Mouse (Mus musculus): ENCODE measurements around the gene AW011738. TPM values are rescaled to one million over a fixed set of nuclear protein-coding genes. Genes with fewer than 3 reads are reported as not detected.

The AW011738 gene
- polyA plus RNA-seq, 1 experiment from 2014 or later: 3.4 TPM

GRCm38 (mm10) chr4:156185456-156185949 is 17.6 kb upstream of the AW011738 start:
- Histone ChIP-seq H3K9ac (ENCODE audit: low read length) (peak overlapping the region; percentile 43), H3K9me3 (ENCODE audit: control insufficient read depth, low read length) (no peaks in the 10 kb centered on the region), H3K27ac (ENCODE audit: low read length) (no peak overlapping the region), H3K4me3 (ENCODE audit: low read length) (peak overlapping the region; percentile 20), H3K4me2 (ENCODE audit: low read depth, low read length) (peak overlapping the region; percentile 39), H3K4me1 (replicated peaks; ENCODE audit: control insufficient read depth, insufficient read depth, low read length) (peaks cover 23% of the 10 kb centered on the region), H3K36me3 (ENCODE audit: control insufficient read depth, insufficient read depth, low read length) (peaks cover 9% of the 10 kb centered on the region), H3K27me3 (ENCODE audit: control insufficient read depth, insufficient read depth, low read depth, low read length) (no peaks in the 10 kb centered on the region)
- no peak for ATAC-seq (ENCODE audit: low read depth)
- WGBS: 84% methylated on average over 13 of the region's 13 CpGs

GRCm38 (mm10) chr4:156185950-156186850 is 16.9 kb upstream of the AW011738 start:
- H3K9ac ChIP-seq (ENCODE audit: low read length): peak overlapping the region; percentile 43
- H3K27ac ChIP-seq (ENCODE audit: low read length): no peak overlapping the region
- H3K4me2 ChIP-seq (ENCODE audit: low read depth, low read length): peak overlapping the region; percentile 39
- peaks cover 12% of the 10 kb centered on the region for H3K36me3 ChIP-seq (ENCODE audit: control insufficient read depth, insufficient read depth, low read length)
- H3K27me3 ChIP-seq (ENCODE audit: control insufficient read depth, insufficient read depth, low read depth, low read length): no peaks in the 10 kb centered on the region
- no peak for ATAC-seq (ENCODE audit: low read depth)
- H3K4me1 ChIP-seq (replicated peaks; ENCODE audit: control insufficient read depth, insufficient read depth, low read length): peaks cover 23% of the 10 kb centered on the region
- 27% methylated on average over 31 of the region's 31 CpGs for WGBS
- peak overlapping the region; percentile 20 for H3K4me3 ChIP-seq (ENCODE audit: low read length)
- H3K9me3 ChIP-seq (ENCODE audit: control insufficient read depth, low read length): no peaks in the 10 kb centered on the region

- H3K36me3 ChIP-seq (ENCODE audit: control insufficient read depth, insufficient read depth, low read length): peaks cover 12% of the 10 kb centered on the region
- H3K4me3 ChIP-seq (ENCODE audit: low read length): no peak overlapping the region
- H3K9me3 ChIP-seq (ENCODE audit: control insufficient read depth, low read length): no peaks in the 10 kb centered on the region
- H3K4me2 ChIP-seq (ENCODE audit: low read depth, low read length): no peak overlapping the region
- no peak overlapping the region for H3K9ac ChIP-seq (ENCODE audit: low read length)
- peaks cover 34% of the 10 kb centered on the region for H3K4me1 ChIP-seq (replicated peaks; ENCODE audit: control insufficient read depth, insufficient read depth, low read length)
- no peak overlapping the region for H3K27ac ChIP-seq (ENCODE audit: low read length)
- no peaks in the 10 kb centered on the region for H3K27me3 ChIP-seq (ENCODE audit: control insufficient read depth, insufficient read depth, low read depth, low read length)
- 75% methylated on average over 5 of the region's 5 CpGs for WGBS
- no peak for ATAC-seq (ENCODE audit: low read depth)
Observed at GRCm38 (mm10) chr4:156188162-156188810, 14.8 kb upstream of the AW011738 start.

GRCm38 (mm10) chr4:156188811-156189323 is 14.2 kb upstream of the AW011738 start:
- WGBS: 33% methylated on average over 6 of the region's 6 CpGs

GRCm38 (mm10) chr4:156192421-156193199 is 10.5 kb upstream of the AW011738 start:
- ATAC-seq (ENCODE audit: low read depth): peak; percentile 47
- peaks cover 9% of the 10 kb centered on the region for H3K36me3 ChIP-seq (ENCODE audit: control insufficient read depth, insufficient read depth, low read length)
- peak overlapping the region; percentile 97 for H3K27ac ChIP-seq (ENCODE audit: low read length)
- H3K9ac ChIP-seq (ENCODE audit: low read length): peak overlapping the region; percentile 51
- 0 out of 2 replicates have a peak overlapping the region, but pooled peaks have one; percentile 14 for H3K4me3 ChIP-seq (ENCODE audit: low read length)
- WGBS: 38% methylated on average over 8 of the region's 8 CpGs
- peak overlapping the region; percentile 42 for H3K4me2 ChIP-seq (ENCODE audit: low read depth, low read length)
- peaks cover 56% of the 10 kb centered on the region for H3K4me1 ChIP-seq (replicated peaks; ENCODE audit: control insufficient read depth, insufficient read depth, low read length)
- no peaks in the 10 kb centered on the region for H3K27me3 ChIP-seq (ENCODE audit: control insufficient read depth, insufficient read depth, low read depth, low read length)
- no peaks in the 10 kb centered on the region for H3K9me3 ChIP-seq (ENCODE audit: control insufficient read depth, low read length)

More at GRCm38 (mm10) chr4:156188811-156189323, 14.2 kb upstream of the AW011738 start:
- Histone ChIP-seq H3K9me3 (ENCODE audit: control insufficient read depth, low read length) (no peaks in the 10 kb centered on the region), H3K4me1 (replicated peaks; ENCODE audit: control insufficient read depth, insufficient read depth, low read length) (peaks cover 40% of the 10 kb centered on the region), H3K4me2 (ENCODE audit: low read depth, low read length) (no peak overlapping the region), H3K27me3 (ENCODE audit: control insufficient read depth, insufficient read depth, low read depth, low read length) (no peaks in the 10 kb centered on the region), H3K4me3 (ENCODE audit: low read length) (no peak overlapping the region), H3K27ac (ENCODE audit: low read length) (peak overlapping the region; percentile 53; the same call in 1 of the 2 replicates), H3K9ac (ENCODE audit: low read length) (0 out of 2 replicates have a peak overlapping the region, but pooled peaks have one; percentile 4), H3K36me3 (ENCODE audit: control insufficient read depth, insufficient read depth, low read length) (peaks cover 12% of the 10 kb centered on the region)
- ATAC-seq (ENCODE audit: low read depth): peak; percentile 27; the same call in 1 of the 2 replicates

- ATAC-seq (ENCODE audit: low read depth): peak; percentile 21; the same call in 1 of the 2 replicates
- Histone ChIP-seq H3K9ac (ENCODE audit: low read length) (peak overlapping the region; percentile 51; the same call in 1 of the 2 replicates), H3K4me2 (ENCODE audit: low read depth, low read length) (peak overlapping the region; percentile 42; the same call in 1 of the 2 replicates), H3K9me3 (ENCODE audit: control insufficient read depth, low read length) (no peaks in the 10 kb centered on the region), H3K36me3 (ENCODE audit: control insufficient read depth, insufficient read depth, low read length) (peaks cover 9% of the 10 kb centered on the region), H3K27ac (ENCODE audit: low read length) (peak overlapping the region; percentile 97), H3K4me1 (replicated peaks; ENCODE audit: control insufficient read depth, insufficient read depth, low read length) (peaks cover 56% of the 10 kb centered on the region), H3K27me3 (ENCODE audit: control insufficient read depth, insufficient read depth, low read depth, low read length) (no peaks in the 10 kb centered on the region), H3K4me3 (ENCODE audit: low read length) (0 out of 2 replicates have a peak overlapping the region, but pooled peaks have one; percentile 16)
- WGBS: 28% methylated on average over 2 of the region's 2 CpGs
Observed at GRCm38 (mm10) chr4:156193200-156193590, 9.9 kb upstream of the AW011738 start.

- H3K9me3 ChIP-seq (ENCODE audit: control insufficient read depth, low read length): no peaks in the 10 kb centered on the region
- peak overlapping the region; percentile 88 for H3K27ac ChIP-seq (ENCODE audit: low read length)
- H3K9ac ChIP-seq (ENCODE audit: low read length): no peak overlapping the region
- ATAC-seq (ENCODE audit: low read depth): no peak
- H3K4me2 ChIP-seq (ENCODE audit: low read depth, low read length): peak overlapping the region; percentile 32; the same call in 1 of the 2 replicates
- H3K4me3 ChIP-seq (ENCODE audit: low read length): peak overlapping the region; percentile 16; the same call in 1 of the 2 replicates
- 46% methylated on average over 5 of the region's 5 CpGs for WGBS
- peaks cover 49% of the 10 kb centered on the region for H3K4me1 ChIP-seq (replicated peaks; ENCODE audit: control insufficient read depth, insufficient read depth, low read length)
- no peaks in the 10 kb centered on the region for H3K27me3 ChIP-seq (ENCODE audit: control insufficient read depth, insufficient read depth, low read depth, low read length)
- peaks cover 9% of the 10 kb centered on the region for H3K36me3 ChIP-seq (ENCODE audit: control insufficient read depth, insufficient read depth, low read length)
Observed at GRCm38 (mm10) chr4:156193906-156194305, 9.2 kb upstream of the AW011738 start.

- peaks cover 9% of the 10 kb centered on the region for H3K36me3 ChIP-seq (ENCODE audit: control insufficient read depth, insufficient read depth, low read length)
- no peak for ATAC-seq (ENCODE audit: low read depth)
- WGBS: 54% methylated on average over 6 of the region's 6 CpGs
- H3K4me2 ChIP-seq (ENCODE audit: low read depth, low read length): peak overlapping the region; percentile 98
- H3K27ac ChIP-seq (ENCODE audit: low read length): no peak overlapping the region
- H3K4me1 ChIP-seq (replicated peaks; ENCODE audit: control insufficient read depth, insufficient read depth, low read length): peaks cover 45% of the 10 kb centered on the region
- H3K4me3 ChIP-seq (ENCODE audit: low read length): no peak overlapping the region
- H3K9ac ChIP-seq (ENCODE audit: low read length): no peak overlapping the region
- H3K9me3 ChIP-seq (ENCODE audit: control insufficient read depth, low read length): no peaks in the 10 kb centered on the region
- H3K27me3 ChIP-seq (ENCODE audit: control insufficient read depth, insufficient read depth, low read depth, low read length): no peaks in the 10 kb centered on the region
Observed at GRCm38 (mm10) chr4:156194346-156194745, 8.8 kb upstream of the AW011738 start.

Measured in lung, embryonic 16.5 days (tissue).